Mouse (Mus musculus): Measurements from ENCODE around the gene Nckap1. TPM values are rescaled to one million over a fixed set of nuclear protein-coding genes. Genes with fewer than 3 reads are reported as not detected.

Gene Nckap1
- polyA plus RNA-seq, 1 experiment: 15.2 TPM

GRCm38 (mm10) chr2:80474247-80474796, 106.9 kb downstream of the Nckap1 start:
- no peaks in the 10 kb centered on the region for H3K36me3 ChIP-seq (ENCODE audit: control insufficient read depth, insufficient read depth, low read length)
- H3K4me1 ChIP-seq (ENCODE audit: control insufficient read depth, insufficient read depth, low read length): no peaks in the 10 kb centered on the region
- TF ChIP-seq POLR2A (IDR thresholded peaks at IDR 0.05; ENCODE audit: control insufficient read depth, low read depth, low read length) (no peak), CTCF (IDR thresholded peaks at IDR 0.05; ENCODE audit: control insufficient read depth, insufficient read depth, insufficient replicate concordance, low read depth, low read length) (no peak)
- H3K4me3 ChIP-seq (ENCODE audit: control insufficient read depth, low read depth, low read length): no peak overlapping the region
- H3K27ac ChIP-seq (ENCODE audit: control insufficient read depth, insufficient read depth, low read depth, low read length): no peak overlapping the region
- no peaks in the 10 kb centered on the region for H3K27me3 ChIP-seq (ENCODE audit: control insufficient read depth, insufficient read depth, low read length)

- Histone ChIP-seq H3K4me1 (ENCODE audit: control insufficient read depth, insufficient read depth, low read length) (peaks cover 2% of the 10 kb centered on the region; the same call in 1 of the 2 replicates), H3K27me3 (ENCODE audit: control insufficient read depth, insufficient read depth, low read length) (no peaks in the 10 kb centered on the region), H3K27ac (ENCODE audit: control insufficient read depth, insufficient read depth, low read depth, low read length) (no peak overlapping the region), H3K36me3 (ENCODE audit: control insufficient read depth, insufficient read depth, low read length) (no peaks in the 10 kb centered on the region), H3K4me3 (ENCODE audit: control insufficient read depth, low read depth, low read length) (no peak overlapping the region)
- no peak for TF ChIP-seq POLR2A (IDR thresholded peaks at IDR 0.05; ENCODE audit: control insufficient read depth, low read depth, low read length)
- no peak for TF ChIP-seq CTCF (IDR thresholded peaks at IDR 0.05; ENCODE audit: control insufficient read depth, insufficient read depth, insufficient replicate concordance, low read depth, low read length)
Observed at GRCm38 (mm10) chr2:80465991-80466821, 115.0 kb downstream of the Nckap1 start.

- Histone ChIP-seq H3K36me3 (ENCODE audit: control insufficient read depth, insufficient read depth, low read length) (no peaks in the 10 kb centered on the region), H3K27me3 (ENCODE audit: control insufficient read depth, insufficient read depth, low read length) (no peaks in the 10 kb centered on the region), H3K4me1 (ENCODE audit: control insufficient read depth, insufficient read depth, low read length) (peaks cover 3% of the 10 kb centered on the region), H3K27ac (ENCODE audit: control insufficient read depth, insufficient read depth, low read depth, low read length) (peak overlapping the region; percentile 10), H3K4me3 (ENCODE audit: control insufficient read depth, low read depth, low read length) (no peak overlapping the region)
- TF ChIP-seq POLR2A (IDR thresholded peaks at IDR 0.05; ENCODE audit: control insufficient read depth, low read depth, low read length) (no peak), CTCF (IDR thresholded peaks at IDR 0.05; ENCODE audit: control insufficient read depth, insufficient read depth, insufficient replicate concordance, low read depth, low read length) (no peak)
Observed at GRCm38 (mm10) chr2:80461827-80462226, 119.4 kb downstream of the Nckap1 start.

Other genes starting within 250 kb of the Nckap1 start
- gene Frzb, start 133.8 kb downstream of the Nckap1 start, polyA plus RNA-seq (2012; rRNA removed): 2.5 and 4.0 TPM in 2 replicates
- 11.4 and 11.6 TPM in 2 replicates for gene Dusp19, start 35.7 kb upstream of the Nckap1 start, polyA plus RNA-seq (2012; rRNA removed)
- gene Nup35, start 35.9 kb upstream of the Nckap1 start, polyA plus RNA-seq (2012; rRNA removed): 77.9 and 81.7 TPM in 2 replicates